Mouse (Mus musculus) left cerebral cortex, postnatal 36 days (tissue): ENCODE data around the gene Ndufa13. TPM values are rescaled to one million over a fixed set of nuclear protein-coding genes. Genes with fewer than 3 reads are reported as not detected.

Experiments used
- DNase-seq, 2 experiments: peaks; one replicate each; pipeline ENCODE4 v3.0.0; 2021 to 2022; ENCODE audit warnings: low spot score in 2 of 2, mixed read lengths in 1 of 2
- intact Hi-C: fragments of 180-260 bp; cut with DNase I; formaldehyde crosslinking; loops from one replicate; pipeline ENCODE4 v1.15.1; 2025
- total RNA-seq, 2 experiments: library from RNA; stranded (reverse); gene quantifications; 2 replicates each; pipeline ENCODE4 v1.2.3; 2021

Gene Ndufa13
- total RNA-seq, 2 experiments from 2014 or later = 144 to 161 TPM

DNA sequence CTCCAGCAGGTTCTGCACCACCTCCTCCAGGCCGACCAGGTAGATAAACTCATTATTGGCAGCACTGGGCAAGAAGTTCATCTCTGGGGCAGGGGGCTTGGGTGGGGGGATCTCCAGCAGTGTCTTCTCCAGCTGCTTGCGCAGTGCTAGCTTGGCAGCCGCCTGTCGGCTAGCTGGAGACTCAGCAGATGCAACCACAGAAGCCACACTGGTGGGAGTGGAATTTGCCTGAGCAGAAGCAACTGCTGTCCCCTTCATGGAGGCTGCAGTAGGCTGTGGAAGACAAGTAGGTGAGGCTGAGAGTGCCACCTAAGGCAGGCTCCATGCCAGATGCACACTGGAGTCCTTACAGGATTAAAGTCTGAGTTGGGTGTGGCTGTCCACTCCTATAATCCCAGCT, 12.2 kb upstream of the Ndufa13 start:
- intact Hi-C loops = loop anchor here (10.0 kb wide), 3 partner anchors 210 to 320 kb away; partner anchors contain the start of genes Armc6, Ncan and Sugp2
- no peak for DNase-seq

GRCm38 (mm10) chr8:69912478-69913074, 10.2 kb upstream of the Ndufa13 start:
- peak; percentile 51 to 57 for DNase-seq
- intact Hi-C loops = loop anchor here (10.0 kb wide), 3 partner anchors 212 to 322 kb away; partner anchors contain the start of genes Armc6, Ncan and Sugp2

GRCm38 (mm10) chr8:69911917-69912316, 9.6 kb upstream of the Ndufa13 start:
- no peak for DNase-seq
- intact Hi-C loops = loop anchor here (10.0 kb wide), 3 partner anchors 213 to 323 kb away; partner anchors contain the start of genes Armc6, Ncan and Sugp2

GRCm38 (mm10) chr8:69907106-69907505, 4.7 kb upstream of the Ndufa13 start:
- intact Hi-C loops = no loop called here
- DNase-seq = no peak

DNA sequence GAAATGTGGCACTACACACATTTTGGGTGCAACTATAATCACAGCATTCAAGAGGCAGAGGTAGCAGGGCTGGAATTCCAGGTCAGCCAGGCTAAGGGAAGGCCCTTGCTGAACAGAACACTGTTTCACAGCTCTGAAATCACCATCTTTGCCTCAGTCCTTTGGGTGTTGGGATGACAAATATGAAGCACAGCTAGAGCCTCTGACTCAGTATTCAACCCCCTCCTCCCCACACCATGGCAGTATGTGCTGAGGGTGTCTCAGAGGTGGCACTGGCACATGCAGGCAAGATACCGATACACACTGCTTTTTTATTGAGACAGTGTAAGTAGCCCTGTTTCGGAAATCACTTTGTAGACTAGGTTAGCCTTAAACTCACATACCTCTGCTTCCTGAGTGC, 3.9 kb upstream of the Ndufa13 start:
- no peak for DNase-seq
- intact Hi-C loops = no loop called here

- DNase-seq = no peak
- intact Hi-C loops = loop anchor here (5.0 kb wide), 1 partner anchor 277 kb away; the partner anchor contains the start of gene Zfp868
Measured at GRCm38 (mm10) chr8:69904096-69904495, 1.7 kb upstream of the Ndufa13 start.

- peak; percentile 100 for DNase-seq
- intact Hi-C loops = loop anchor here (5.0 kb wide), 1 partner anchor 276 kb away; the partner anchor contains the start of gene Zfp868
Measured at GRCm38 (mm10) chr8:69903063-69903542, 745 bp upstream of the Ndufa13 start.

DNA sequence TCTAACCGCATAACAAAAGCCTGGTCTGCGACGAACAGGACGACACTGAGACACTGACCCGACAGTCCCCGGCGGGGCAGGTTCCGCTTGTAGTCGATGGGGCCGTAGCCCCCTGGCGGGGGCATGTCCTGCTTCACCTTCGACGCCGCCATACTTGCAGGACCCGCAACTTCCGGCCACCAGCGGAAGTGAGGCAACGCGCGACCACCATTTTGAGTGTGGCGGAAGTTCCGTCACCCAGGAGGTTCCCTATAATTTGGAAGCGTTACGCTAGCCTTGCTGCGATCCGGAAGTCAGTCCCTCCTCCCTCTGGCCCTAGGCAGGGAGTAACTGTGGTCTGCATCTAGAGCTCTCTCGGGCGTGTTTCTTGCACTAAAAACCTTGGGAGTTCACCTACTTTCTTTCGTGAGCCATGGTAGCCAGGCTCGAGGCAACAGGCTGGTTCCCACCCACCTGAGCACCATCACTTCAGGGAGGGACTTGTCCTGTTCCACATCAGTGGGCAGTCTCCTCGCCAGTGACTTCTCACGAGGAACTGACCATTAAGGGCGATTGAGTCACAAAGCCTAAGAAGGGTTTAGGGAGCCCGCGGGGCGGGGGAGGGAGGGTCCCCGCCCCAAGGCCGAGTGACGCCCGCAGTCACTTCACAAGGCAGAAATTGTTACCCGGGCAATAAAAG, 735 bp downstream of the Ndufa13 start:
- intact Hi-C loops = loop anchor here (5.0 kb wide), 1 partner anchor 274 kb away; the partner anchor contains the start of gene Zfp868
- peak; percentile 96 for DNase-seq

- DNase-seq = no peak
- intact Hi-C loops = loop anchor here (5.0 kb wide), 1 partner anchor 274 kb away; the partner anchor contains the start of gene Zfp868
Measured at GRCm38 (mm10) chr8:69900895-69901451, 1.4 kb downstream of the Ndufa13 start.

- intact Hi-C loops = loop anchor here (5.0 kb wide), 1 partner anchor 273 kb away; the partner anchor contains the start of gene Zfp868
- no peak for DNase-seq
Measured at GRCm38 (mm10) chr8:69899876-69900275, 2.5 kb downstream of the Ndufa13 start.

DNA sequence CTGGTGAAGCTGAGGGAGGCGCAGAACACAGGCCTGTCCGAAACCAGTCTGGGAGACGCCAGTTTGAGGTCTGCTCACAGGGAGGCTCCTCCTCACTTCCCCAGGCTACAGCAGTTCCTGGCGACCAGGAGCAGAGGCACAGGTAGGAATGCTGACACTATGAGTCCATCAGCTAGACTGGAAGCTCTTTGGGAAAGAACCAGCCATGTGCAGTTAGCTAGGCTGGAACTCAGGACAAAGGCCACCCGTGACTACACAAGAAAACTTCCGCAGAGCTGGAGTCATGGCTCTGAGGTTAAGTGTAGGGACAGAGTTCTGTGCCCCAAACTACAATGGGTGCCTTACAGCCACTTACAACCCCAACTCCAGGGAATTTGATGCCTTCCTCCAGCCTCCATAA, 4.5 kb downstream of the Ndufa13 start:
- intact Hi-C loops = no loop called here

DNA sequence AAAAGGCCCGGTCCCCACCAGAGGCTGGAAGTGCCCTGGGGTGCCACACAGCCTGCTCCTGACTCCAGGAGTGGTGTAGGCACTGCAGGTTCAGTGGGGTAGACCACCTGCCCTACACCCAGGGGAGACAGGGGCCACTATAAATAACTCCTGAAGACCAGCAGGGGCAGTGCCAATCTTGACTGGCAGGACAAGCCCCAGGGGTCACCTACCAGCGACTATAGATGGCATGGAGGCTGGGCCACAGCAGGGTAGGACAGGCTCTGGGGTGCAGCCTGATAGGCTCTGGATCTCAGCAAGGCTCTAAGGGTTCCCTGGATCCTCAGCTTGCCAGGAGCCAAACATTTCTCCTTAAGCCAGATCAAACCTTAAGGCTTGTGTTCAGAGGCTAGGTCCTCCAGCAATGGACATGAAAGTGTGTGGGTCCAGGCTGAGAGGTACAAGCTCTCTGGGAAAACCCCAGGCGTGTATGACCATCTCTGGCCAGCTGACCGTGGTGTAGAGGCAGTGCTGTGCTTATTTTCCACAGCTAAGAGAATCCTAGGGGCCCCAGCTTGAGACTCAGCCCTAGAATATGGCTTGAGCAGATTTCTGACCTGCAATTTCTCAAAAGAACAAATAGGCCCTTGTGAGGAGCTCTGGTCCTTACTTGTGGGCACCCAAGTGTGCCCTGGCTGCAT, 6.4 kb downstream of the Ndufa13 start:
- intact Hi-C loops = no loop called here

More for the DNA sequence above, 4.5 kb downstream of the Ndufa13 start:
- DNase-seq = no peak

GRCm38 (mm10) chr8:69894836-69895332, 7.5 kb downstream of the Ndufa13 start:
- no peak for DNase-seq
- intact Hi-C loops = no loop called here

More for the DNA sequence above, 6.4 kb downstream of the Ndufa13 start:
- no peak for DNase-seq

DNA sequence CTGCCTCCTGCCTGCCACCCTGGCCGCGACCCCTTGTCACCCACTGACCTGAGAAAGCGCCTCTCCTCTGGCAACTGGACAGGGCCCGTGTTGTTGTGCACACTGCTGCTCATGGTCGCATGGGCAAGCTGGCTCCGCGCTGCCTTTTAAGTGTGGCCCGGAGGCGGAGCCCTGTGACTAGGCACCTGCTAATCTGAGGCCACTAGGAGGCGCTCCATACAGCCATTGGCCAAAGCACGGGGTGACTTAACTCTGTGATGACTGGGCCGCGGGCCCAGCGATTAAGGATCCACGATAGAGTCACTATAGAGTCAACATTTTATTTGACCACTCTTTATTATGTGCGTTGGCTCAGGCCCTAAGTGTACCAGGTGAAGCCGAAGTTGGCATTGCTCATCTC, 8.5 kb downstream of the Ndufa13 start:
- no peak for DNase-seq
- intact Hi-C loops = no loop called here

DNA sequence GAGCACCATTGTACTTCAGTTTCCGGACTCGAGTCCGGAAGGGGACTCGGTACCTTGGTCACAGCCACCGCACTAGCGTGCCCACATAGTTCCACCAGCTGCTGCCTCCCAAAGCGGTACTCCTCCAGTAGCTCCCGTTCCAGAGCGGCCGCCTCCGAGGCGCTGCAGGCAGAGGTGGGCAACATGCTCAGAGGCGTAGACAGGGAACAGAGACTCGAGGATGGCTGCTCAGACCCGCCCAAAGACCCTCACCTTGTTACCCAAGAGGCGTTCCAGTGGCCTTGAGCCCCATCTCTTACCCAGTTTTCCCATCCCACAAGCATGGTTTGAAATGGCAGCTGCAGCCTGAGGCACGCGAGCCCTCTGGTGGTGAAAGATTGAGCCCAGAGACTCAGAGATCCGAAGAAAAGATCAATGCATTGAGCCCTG, 11.5 kb downstream of the Ndufa13 start:
- intact Hi-C loops = loop anchor here (1.0 kb wide), 1 partner anchor 17 kb away; no protein-coding TSS in a partner anchor

GRCm38 (mm10) chr8:69888902-69889301, 13.5 kb downstream of the Ndufa13 start:
- intact Hi-C loops = no loop called here
- no peak for DNase-seq

More for the DNA sequence above, 11.5 kb downstream of the Ndufa13 start:
- DNase-seq = peak; percentile 74 to 77

DNA sequence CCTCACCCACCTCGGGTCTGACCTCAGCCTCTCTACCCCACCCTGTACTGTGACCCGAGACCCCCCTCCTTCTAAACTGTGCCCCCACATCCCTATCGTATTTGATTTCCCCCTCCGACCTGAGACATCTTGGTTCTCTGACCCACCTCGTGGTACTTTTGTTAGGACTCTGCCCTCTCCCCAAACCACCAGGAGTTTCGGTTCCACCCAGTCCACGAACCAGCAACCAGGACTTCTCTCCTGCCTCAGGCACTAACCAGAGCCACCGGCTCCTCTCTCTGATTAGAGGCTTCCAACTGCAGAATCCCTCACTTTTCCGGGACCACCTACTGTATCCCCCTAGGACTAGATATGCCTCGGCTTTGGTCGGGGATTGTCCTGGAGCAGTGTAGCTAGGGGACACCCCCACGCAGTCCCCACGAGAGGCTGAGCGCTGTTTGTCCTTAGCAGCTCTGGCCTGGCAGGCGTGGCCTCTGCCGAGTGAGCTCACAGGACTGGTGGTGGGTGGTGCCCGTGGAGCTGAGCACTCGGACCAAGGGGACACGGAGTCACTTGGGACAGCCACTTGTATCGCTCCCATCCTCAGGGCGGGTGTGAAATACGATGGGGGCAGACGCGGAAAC, 14.0 kb downstream of the Ndufa13 start:
- intact Hi-C loops = no loop called here
- no peak for DNase-seq

DNA sequence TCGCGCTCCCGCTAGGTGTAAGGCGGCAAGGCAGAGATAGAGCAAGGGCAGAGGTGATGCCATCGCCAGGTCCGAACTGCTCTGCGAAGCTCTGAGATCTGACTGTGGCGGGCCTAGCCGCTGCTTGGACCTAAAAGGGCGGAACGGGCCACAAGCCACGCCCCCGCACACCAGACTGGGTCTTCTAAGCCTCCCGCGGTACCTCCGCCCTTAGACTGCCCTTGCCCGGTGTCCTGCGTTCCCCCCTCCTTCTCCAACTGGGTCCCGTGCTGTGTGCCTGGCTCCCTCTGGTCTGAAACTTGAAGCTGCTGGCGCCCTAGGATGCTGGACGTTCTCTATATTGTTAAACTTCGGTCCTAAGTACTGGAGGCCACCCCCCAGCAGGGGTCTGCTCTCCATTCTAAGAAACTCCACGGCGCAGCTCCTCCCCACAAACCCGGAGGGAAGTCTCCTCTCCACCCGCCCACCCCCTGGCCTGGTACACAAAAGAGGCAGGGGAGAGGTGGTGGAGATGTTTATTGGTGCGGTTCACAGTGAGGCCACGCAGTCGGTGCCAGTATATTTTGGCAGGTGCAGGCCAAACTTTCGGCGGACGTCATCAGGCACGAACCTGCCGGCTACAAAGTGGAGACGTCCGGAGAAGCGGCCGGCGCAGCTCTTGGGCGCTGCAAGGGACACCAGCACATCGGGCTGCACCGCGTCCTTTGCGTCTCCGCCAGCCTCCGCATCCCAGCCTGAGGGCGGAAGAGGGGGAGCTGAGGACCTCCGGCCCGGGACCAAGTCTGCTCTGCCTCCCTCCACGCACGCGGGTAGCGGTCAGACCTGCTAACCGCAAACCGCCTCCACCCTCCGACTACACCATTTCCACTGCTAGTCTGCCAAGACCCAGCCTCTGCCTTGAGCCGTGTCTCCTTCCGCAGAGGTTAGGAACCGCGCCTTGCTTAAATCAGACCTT, 14.8 kb downstream of the Ndufa13 start, which contains the start of gene Cilp2:
Gene Cilp2, minus strand, starts transcription at position 399 of the 955 bp plus-strand sequence.
- no peak for DNase-seq
- intact Hi-C loops = no loop called here
